Mouse (Mus musculus): Measurements from ENCODE around the gene Rab22a.

DNA sequence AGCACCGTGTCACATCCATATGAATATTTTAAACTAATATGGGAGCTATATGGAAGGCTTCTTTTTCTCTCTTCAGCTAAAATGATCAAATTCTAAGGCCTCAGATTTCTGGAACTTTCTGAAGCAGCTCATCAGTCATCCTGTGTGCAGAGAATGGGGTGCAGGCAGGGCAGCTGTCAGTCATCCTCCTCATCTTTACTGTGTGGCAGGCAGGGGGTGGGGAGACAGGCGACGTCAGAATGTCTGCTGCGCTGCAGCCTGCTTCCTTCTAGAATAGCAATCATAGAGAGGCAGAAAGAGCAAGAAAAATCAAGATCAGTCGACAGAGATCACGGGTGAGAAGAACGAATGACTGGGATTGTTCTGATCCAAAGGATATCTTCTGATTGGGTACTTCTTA, 43.4 kb upstream of the Rab22a start:
- TF ChIP-seq CTCF (IDR thresholded peaks at IDR 0.05; ENCODE audit: low read depth) (no peak), EP300 (IDR thresholded peaks at IDR 0.05; ENCODE audit: low read depth) (no peak)

Measured in liver, postnatal 0 days (tissue).